Mouse (Mus musculus) layer of hippocampus, adult 8-10 months (tissue): ENCODE results near the gene Ugt1a9. TPM values are rescaled to one million over a fixed set of nuclear protein-coding genes. Genes with fewer than 3 reads are reported as not detected.
"Not testable (repeated sequence)": the region's sequence is repeated elsewhere in the genome, so short reads cannot be mapped to it uniquely, and the experiment has no call there.

ENCODE experiments used
- DNase-seq, 2 experiments: peaks; one replicate each; pipeline ENCODE4 v3.0.0; 2022; ENCODE audit warnings: low spot score in 2 of 2
- total RNA-seq, 4 experiments: library from RNA; stranded (reverse); gene quantifications; 2 replicates each; pipeline ENCODE4 v1.2.4; 2022

Ugt1a9 gene
- not detected for total RNA-seq

- DNase-seq = no peak
Measured at GRCm38 (mm10) chr1:88070495-88070894, at the start of gene Ugt1a9. TSS of gene Ugt1a9 (plus strand) at chr1:88070800.

GRCm38 (mm10) chr1:88025244-88025643, 45.4 kb upstream of the Ugt1a9 start:
- DNase-seq = not testable (repeated sequence)

GRCm38 (mm10) chr1:88043044-88043443, 27.6 kb upstream of the Ugt1a9 start:
- DNase-seq = not testable (repeated sequence)

GRCm38 (mm10) chr1:88044832-88045437, 25.7 kb upstream of the Ugt1a9 start:
- DNase-seq = not testable (repeated sequence)

GRCm38 (mm10) chr1:88047408-88047807, 23.2 kb upstream of the Ugt1a9 start:
- not testable (repeated sequence) for DNase-seq

- no peak for DNase-seq
Measured at GRCm38 (mm10) chr1:88055088-88055487, 15.5 kb upstream of the Ugt1a9 start, which contains the start of gene Ugt1a10. TSS of gene Ugt1a10 (plus strand) at chr1:88055388.

- DNase-seq = not testable (repeated sequence)
Measured at GRCm38 (mm10) chr1:88066472-88067102, 4.0 kb upstream of the Ugt1a9 start.

GRCm38 (mm10) chr1:88070902-88071301, 302 bp downstream of the Ugt1a9 start:
- DNase-seq = no peak

- no peak for DNase-seq
Measured at GRCm38 (mm10) chr1:88074471-88074870, 3.9 kb downstream of the Ugt1a9 start.

- no peak for DNase-seq
Measured at GRCm38 (mm10) chr1:88077128-88077527, 6.5 kb downstream of the Ugt1a9 start.

GRCm38 (mm10) chr1:88081670-88082069, 11.1 kb downstream of the Ugt1a9 start:
- DNase-seq = no peak

- DNase-seq = no peak
Measured at GRCm38 (mm10) chr1:88086125-88086524, 15.5 kb downstream of the Ugt1a9 start.

- DNase-seq = no peak
Measured at GRCm38 (mm10) chr1:88087513-88087912, 16.9 kb downstream of the Ugt1a9 start, which contains the start of gene Ugt1a8. TSS of gene Ugt1a8 (plus strand) at chr1:88087813.

- no peak for DNase-seq
Measured at GRCm38 (mm10) chr1:88092341-88092740, 21.7 kb downstream of the Ugt1a9 start.

- DNase-seq = not testable (repeated sequence)
Measured at GRCm38 (mm10) chr1:88094270-88094676, 23.7 kb downstream of the Ugt1a9 start.

GRCm38 (mm10) chr1:88094941-88095492, 24.4 kb downstream of the Ugt1a9 start, which contains the start of gene Ugt1a7c:
TSS of gene Ugt1a7c (plus strand) at chr1:88095062.
- no peak for DNase-seq

GRCm38 (mm10) chr1:88098546-88098945, 27.9 kb downstream of the Ugt1a9 start:
- not testable (repeated sequence) for DNase-seq

GRCm38 (mm10) chr1:88099691-88100090, 29.1 kb downstream of the Ugt1a9 start:
- DNase-seq = not testable (repeated sequence)

- not testable (repeated sequence) for DNase-seq
Measured at GRCm38 (mm10) chr1:88103019-88103418, 32.4 kb downstream of the Ugt1a9 start, which contains the start of gene Ugt1a6b. TSS of gene Ugt1a6b (plus strand) at chr1:88103252.

- DNase-seq = not testable (repeated sequence)
Measured at GRCm38 (mm10) chr1:88103697-88104468, 33.3 kb downstream of the Ugt1a9 start.

GRCm38 (mm10) chr1:88104667-88105430, 34.2 kb downstream of the Ugt1a9 start:
- DNase-seq = no peak
